Mouse (Mus musculus) forebrain, embryonic 13.5 days (tissue): ENCODE results near the gene Cyp2a12. TPM values are rescaled to one million over a fixed set of nuclear protein-coding genes. Genes with fewer than 3 reads are reported as not detected.

Experiments used
- polyA plus RNA-seq: library from polyadenylated mRNA; unstranded; fragments of >200 nt; fragmentation: Nextera tagmentation; extraction: Ambion mirVana; gene quantifications from 2 replicates; pipeline ENCODE4 v1.2.1, GENCODE M21; 2015

Gene Cyp2a12
- polyA plus RNA-seq, 1 experiment from 2014 or later = not detected

Other genes starting within 250 kb of the Cyp2a12 start
- not detected in 2 replicates for gene Cyp2g1, start 220.2 kb upstream of the Cyp2a12 start, polyA plus RNA-seq
- gene Cyp2a5, start 193.8 kb upstream of the Cyp2a12 start, polyA plus RNA-seq = 0.16 TPM in 1 of 2 replicates, not detected in the other
- not detected in 2 replicates for gene Cyp2a22, start 89.7 kb upstream of the Cyp2a12 start, polyA plus RNA-seq
- gene Cyp2f2, start 90.8 kb downstream of the Cyp2a12 start, polyA plus RNA-seq = not detected in 2 replicates
- gene Cyp2t4, start 124.6 kb downstream of the Cyp2a12 start, polyA plus RNA-seq = 0.17 TPM in 1 of 2 replicates, not detected in the other
- gene Egln2, start 137.7 kb downstream of the Cyp2a12 start, polyA plus RNA-seq = 86.9 and 87.3 TPM in 2 replicates
- gene Rab4b, start 149.8 kb downstream of the Cyp2a12 start, polyA plus RNA-seq = 77.4 and 80.0 TPM in 2 replicates
- not detected in 2 replicates for gene Gm21983, start 152.0 kb downstream of the Cyp2a12 start, polyA plus RNA-seq
- 4.3 and 6.2 TPM in 2 replicates for gene Mia, start 152.1 kb downstream of the Cyp2a12 start, polyA plus RNA-seq
- 4.2 and 4.4 TPM in 2 replicates for gene BC024978, start 166.7 kb downstream of the Cyp2a12 start, polyA plus RNA-seq
- gene Snrpa, start 167.2 kb downstream of the Cyp2a12 start, polyA plus RNA-seq = 269 and 280 TPM in 2 replicates
- gene Itpkc, start 199.6 kb downstream of the Cyp2a12 start, polyA plus RNA-seq = 4.6 and 5.4 TPM in 2 replicates
- gene Coq8b, start 203.9 kb downstream of the Cyp2a12 start, polyA plus RNA-seq = 22.3 and 25.5 TPM in 2 replicates
- gene Numbl, start 229.4 kb downstream of the Cyp2a12 start, polyA plus RNA-seq = 31.1 and 32.3 TPM in 2 replicates